Mouse (Mus musculus) embryo, embryonic 11 days (tissue): ENCODE results near the gene Crip2.

Source experiments
- DNase-seq: peaks from one replicate; pipeline ENCODE4 v3.0.0-alpha.2; 2015

Crip2 gene

GRCm38 (mm10) chr12:113139908-113140615, at the start of gene Crip2:
TSS of gene Crip2 (plus strand) at chr12:113140236.
- DNase-seq = peak; percentile 96

GRCm38 (mm10) chr12:113097040-113097439, 43.0 kb upstream of the Crip2 start:
- no peak for DNase-seq

DNA sequence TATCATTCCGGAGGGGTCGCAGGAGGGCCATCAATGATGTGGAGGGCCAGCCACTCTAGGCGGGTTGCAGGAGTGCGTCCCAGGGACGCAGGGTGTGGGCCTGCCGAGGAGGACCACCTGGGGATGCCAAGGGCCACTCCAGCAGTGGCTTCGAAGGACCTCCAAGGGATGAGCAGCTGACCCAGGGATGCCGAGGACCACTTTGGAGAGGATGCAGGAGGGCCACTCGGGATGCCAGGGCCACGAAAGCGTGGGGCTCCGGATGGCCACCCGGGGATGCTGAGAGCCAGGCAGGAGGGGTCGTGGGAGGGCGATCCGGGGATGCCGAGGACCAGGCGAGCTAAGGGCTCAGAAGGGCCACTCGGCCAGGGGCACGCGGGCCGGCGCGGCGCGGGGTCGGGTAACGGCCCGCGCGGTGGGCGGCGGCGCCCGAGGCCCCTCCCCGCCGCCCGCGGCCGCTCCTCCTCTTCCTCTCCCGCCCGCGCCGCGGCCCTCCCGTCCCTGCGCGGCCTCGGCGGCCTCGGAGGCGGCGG, 42.2 kb upstream of the Crip2 start, which contains the start of gene Mta1:
Gene Mta1 (plus strand): TSS at position 530 of the 533 bp plus-strand sequence.
- DNase-seq = peak; percentile 90

GRCm38 (mm10) chr12:113098530-113099151, 41.4 kb upstream of the Crip2 start:
- DNase-seq = peak; percentile 41

- no peak for DNase-seq
Observed at GRCm38 (mm10) chr12:113099470-113100237, 40.4 kb upstream of the Crip2 start.

- DNase-seq = no peak
Observed at GRCm38 (mm10) chr12:113100448-113101076, 39.5 kb upstream of the Crip2 start.

DNA sequence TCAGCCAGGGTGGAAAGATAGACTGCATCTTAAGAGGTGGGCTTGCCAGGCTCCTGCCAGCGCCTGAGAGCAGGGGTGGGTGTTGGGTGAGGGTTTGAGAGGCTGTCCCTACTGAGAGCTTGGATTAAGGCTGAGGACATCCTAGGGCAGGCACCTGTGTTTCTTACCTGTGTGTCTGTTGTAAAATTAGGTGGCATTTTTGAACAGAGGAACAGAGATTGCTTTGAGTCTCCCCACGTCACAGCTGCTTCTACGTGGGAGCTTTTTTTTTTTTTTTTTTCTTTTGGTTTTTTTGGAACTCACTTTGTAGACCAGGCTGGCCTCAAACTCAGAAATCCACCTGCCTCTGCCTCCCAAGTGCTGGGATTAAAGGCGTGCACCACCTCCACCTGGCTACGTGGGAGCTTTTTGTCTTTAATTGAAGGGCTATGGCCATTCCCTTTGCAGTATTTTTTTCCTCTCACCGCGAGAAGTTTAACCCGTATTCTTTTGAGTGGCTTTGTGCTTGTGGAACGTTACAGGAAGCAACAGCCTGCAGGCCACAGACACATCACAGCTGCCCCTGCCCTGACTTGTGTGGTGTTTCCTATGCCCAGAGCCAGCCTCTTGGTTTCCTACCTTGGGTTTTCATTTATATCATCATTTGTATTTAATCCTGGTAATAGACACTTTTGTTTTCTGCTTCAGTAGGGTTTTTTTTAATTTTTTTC, 38.6 kb upstream of the Crip2 start:
- DNase-seq = no peak

DNA sequence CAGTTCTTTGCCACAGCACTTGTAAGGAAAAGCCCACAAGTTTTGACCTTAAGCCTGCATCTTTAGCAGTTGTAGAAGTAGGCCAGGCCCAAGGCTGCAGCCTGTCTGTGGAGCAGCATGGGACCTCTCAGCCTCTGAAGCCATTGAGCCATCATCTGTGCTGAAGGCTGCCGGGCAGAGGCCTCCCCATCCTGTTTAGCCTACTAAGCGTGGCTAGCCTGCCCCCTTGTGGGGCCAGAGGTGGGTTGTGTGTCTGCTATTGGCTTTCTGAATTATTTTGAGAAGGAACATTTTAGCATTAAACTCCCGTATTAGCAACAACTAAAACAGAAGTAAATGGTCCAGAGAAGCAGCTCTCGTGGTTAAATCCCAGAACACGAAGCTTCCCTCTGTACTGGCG, 37.6 kb upstream of the Crip2 start:
- peak; percentile 64 for DNase-seq

DNA sequence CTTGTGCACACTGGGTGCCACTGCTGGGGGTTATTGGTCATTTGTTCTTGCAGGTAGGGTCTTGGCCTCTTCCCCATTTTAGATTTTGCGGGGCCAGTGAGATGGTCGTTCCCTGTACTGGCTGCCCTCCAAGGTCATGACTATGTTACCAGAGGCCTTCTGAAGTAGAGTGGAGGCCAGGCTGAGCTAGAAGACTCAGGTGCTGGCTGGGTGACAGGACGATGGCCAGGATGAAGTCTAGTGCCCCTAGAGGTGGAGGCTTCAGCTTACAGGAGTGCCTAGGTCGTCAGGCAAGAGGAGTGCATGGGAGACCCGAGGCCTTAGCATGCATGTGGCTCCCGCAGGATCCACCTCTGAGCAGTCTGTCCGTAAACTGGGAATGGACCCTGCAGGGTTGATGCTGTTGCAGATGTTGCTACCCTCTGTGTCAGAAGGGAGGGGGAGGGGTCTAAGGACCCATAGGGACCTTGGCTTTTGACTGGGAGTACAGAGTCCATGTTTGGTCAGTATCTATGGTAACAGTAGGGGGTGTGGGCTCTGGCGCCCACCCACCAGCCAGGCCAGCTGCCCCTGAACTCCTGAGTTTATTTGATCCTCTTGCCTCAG, 36.1 kb upstream of the Crip2 start:
- DNase-seq = no peak

DNA sequence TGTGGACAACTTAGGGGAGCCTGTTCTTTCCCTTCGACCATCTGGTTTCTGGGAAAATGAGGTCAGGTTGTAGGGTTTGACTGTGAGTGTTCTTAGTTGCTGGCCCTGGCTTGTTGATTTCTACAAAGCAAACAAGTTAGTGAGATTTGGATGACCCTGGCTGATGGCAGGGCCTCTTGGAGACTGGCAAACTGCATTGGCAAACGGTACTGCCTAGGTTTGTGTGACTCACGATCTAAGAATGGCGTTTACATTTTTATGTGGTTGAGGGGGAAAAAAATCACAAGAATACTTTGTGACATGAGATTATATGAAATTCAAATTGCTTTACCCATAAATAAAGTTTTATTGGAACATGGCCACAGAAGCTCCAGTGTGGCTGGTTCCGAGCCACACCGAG, 33.6 kb upstream of the Crip2 start:
- no peak for DNase-seq

- no peak for DNase-seq
Observed at GRCm38 (mm10) chr12:113107431-113108124, 32.5 kb upstream of the Crip2 start.

DNA sequence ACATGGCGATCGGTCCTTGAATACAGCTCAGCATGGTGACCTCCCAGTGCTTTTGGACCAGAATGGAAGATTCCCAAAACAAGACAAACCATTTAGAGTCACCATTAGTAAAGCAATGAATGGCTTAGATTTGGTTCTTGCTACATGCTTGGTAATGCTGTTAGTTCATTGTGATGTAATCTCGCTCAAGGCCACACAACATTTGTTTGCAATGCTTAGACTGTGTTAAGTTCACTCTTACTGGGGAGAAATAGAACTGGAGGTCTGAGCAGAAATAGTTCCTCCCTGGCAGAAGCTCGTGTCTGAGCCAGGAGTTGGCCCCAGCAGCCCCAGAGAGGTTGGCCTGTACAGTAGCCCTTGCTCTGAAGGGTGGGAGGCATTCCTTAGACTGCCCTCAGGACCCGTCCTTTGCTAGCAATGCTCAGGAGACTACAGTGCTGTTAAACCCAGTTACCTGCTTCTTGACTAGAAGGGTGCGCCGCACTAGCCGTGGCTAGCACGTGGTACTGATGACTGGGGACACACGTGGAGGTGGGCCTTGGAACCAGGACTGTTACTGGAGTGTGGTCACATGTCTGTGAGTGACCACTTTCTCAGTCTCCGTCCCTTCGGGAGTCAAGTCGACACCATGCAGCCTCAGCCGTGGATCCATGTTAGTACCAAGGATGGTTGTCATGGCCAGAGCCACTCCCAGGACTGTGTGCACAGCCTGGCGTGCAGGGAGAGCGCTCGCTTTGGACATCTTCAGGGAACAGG, 31.3 kb upstream of the Crip2 start:
- DNase-seq = no peak

DNA sequence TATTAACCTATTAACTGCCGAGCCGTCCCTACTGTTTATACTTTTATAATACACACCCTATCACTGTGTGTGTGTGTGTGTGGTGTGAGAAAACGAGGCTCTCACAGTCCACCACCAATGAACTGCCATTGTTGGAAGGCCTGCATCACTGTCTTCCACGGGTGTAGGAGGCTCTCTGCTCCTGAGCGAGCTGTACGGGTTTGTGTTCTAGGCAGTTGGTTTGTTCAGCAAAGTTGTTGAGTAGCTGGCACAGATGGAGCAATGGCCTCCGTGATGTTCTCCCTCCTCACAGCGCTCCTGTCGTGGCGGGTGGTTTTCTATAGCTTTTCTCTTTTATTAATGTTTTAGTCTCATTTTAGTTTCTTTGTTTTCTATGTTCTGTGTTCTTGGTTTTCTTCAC, 30.2 kb upstream of the Crip2 start:
- DNase-seq = no peak

DNA sequence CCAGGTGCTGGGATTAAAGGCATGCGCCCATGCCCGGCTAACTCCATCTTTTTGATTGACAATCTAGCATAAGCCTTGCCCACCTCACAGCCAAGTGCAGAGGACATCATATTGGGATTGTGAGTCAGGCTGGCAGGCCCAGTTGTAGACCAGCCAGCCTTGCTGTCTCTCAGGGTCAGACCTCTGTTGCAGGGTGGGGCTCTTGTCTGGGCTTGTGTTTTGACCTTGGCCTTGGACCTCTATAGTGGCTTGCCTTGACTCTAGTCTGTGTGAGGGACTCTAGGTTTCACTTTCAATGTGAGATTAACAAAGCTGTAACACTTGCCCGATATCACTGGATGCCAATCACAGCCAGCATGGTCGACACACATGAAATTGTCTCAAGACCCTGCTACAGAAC, 25.9 kb upstream of the Crip2 start:
- DNase-seq = no peak

DNA sequence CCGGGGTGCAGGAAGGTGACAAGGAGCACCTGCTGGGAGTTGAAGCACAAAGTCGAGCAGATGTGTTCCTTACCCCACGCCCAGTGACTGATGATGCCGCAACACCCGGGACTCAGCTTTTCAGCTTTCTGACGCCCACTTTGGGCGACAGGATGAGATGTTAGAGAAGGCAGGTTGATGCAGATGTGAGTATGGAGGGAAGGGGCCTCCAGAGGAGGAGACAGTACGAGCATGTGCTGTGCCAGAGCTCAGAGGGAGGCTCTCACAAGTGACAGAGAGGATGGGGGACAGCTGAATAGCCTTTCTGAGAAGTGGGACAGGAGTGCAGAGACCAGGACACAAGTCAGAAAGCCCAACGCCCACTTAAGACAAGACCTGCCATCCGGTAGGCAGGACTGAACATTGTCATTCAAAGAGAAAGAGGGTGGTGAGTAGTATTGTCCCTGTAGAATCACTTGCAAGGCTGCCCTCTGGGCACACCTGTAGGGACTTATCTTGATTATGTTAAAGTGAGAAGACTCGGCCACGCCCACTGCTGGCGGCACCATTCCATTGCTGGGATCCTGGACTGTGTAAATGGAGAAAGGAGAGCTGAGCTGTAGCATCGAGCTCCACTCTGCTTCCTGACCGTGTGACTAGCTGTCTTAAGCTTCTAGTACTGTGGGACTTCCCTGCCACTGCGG, 25.0 kb upstream of the Crip2 start:
- DNase-seq = no peak

DNA sequence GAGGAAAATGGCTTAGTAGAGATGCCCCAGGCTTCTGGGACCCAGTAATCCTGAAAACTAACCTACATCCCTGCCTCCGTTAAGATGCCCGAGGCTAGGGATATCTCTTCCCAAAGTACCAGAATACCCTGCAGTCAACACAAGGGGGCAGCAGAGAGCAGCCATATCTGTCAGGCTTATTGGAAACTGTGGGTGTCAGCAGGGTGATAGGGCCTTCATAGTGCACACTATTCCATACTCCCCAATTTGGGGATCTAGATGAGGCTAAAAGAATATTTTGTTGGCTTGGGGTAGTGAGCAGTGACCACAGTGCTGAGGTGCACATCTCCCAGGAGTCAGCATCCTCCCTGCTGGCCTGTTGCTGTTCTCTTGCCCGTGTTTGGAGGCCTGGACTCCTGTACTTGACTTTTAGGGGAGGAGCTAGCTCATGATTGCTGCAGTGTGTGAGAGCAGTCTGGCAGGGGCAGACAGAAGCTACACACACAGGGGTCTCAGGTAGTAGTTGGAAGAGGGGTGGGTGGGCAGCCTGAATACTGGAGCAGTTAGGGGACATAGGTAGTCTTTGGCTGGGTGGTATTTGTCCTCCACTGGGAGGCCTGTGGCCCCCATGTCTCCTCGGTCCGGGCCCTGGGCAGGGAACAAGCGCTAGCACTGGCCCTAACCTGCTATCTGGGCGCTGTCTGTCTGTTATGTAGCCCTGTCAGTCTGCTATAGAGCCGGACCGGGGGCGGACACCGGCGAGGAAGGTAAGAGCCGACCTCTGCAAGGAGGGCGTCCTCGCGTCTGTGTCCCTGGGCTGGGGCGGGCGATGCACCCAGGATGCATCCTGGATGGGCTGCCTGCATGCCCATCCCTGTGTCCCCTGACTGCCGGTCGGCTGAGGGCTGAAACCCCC, 20.3 kb upstream of the Crip2 start:
- peak; percentile 78 for DNase-seq

GRCm38 (mm10) chr12:113124726-113125125, 15.3 kb upstream of the Crip2 start:
- DNase-seq = no peak

- DNase-seq = no peak
Observed at GRCm38 (mm10) chr12:113130732-113131131, 9.3 kb upstream of the Crip2 start.

- no peak for DNase-seq
Observed at GRCm38 (mm10) chr12:113131601-113132000, 8.4 kb upstream of the Crip2 start.
